Mouse (Mus musculus) ES-CJ7 (cell line): ENCODE measurements around the gene Prdx3.

Experiments used
- DNase-seq: peaks from one replicate; pipeline ENCODE4 v3.0.0; 2011; ENCODE audit warnings: low read depth, low spot score

The Prdx3 gene

DNA sequence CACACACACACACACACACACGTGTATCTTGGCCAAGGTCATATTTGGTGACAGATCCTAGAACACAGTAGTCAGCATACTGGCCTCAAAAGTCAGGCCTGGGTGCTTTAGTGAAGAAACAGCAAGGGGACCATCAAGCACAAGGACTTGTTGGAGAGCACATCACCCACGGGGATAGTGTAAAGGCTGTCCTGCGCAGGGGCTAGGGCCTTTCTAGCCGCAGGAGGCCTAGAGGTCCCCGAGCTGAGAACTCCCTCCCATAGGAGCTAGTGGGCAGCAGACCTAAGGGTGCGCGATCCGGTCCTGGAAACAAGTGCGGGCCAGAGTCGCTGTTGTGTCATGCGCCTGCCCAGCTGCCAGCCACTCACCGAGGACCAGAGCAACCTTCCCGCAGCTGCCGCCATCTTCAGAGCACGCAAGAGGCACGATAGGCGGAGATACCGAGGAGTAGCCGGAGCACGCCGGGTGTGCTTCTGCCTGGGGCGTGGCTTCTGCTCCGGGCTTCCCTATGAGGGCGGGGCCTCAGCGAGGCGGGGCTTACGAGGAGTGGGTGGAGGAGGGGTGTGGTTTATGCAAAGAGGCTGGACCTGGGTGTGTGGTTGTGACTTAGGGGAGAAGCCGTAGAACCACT, at the start of gene Prdx3:
Gene Prdx3 (minus strand): TSS at position 493 of the 631 bp plus-strand sequence.
- DNase-seq: peak; percentile 96

DNA sequence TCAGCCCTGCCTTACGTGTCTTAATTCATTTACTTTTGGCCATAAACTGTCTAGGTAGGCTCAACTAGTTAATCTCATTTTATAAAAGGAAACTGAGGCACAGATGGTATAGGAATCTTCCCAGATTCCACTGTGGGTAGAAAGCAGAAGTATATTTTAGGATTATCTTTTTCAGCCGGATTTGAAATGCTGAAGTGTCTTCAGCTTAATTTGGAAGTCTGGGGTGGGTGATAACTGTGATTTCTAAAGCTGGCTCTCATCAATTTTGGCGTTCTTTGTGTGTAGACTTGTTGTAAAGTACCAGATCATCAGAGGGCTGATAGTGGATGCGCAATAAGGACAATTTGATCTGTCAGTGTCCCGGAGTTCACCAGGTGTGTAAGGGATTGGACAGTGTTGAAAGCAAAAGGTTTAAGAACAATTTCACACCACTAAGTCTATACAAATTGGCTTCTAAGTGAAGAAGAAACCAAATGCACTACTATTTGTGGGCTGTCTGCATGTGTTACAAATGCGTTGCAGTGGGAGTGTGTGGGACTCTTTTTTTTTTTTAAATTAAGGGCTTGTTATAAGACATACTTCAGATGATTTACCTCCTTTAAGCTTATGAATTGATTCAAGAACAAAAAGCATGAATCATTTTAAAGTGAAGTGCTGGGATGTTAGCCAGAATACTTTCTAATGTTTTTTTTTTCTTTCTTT, 42.7 kb upstream of the Prdx3 start:
- DNase-seq: no peak

DNA sequence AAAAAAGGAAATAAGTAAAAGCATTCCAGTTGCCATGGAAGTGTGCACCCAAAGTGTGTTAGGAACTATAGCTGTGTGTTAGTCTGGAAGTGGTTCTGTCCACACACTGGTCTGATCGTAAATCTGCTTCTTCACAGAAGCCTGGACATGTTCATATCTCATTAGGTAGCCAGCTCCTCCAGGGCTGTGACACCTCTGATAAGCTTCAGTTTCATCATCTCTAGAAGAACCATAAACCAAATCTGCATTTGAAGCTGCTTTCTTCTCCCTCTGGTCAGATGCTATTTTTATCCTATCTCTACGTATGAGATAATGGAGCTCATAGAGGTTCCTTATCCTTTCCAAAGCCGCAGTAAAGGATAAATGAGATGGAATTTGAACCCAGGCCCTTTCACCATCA, 41.5 kb upstream of the Prdx3 start:
- DNase-seq: no peak

DNA sequence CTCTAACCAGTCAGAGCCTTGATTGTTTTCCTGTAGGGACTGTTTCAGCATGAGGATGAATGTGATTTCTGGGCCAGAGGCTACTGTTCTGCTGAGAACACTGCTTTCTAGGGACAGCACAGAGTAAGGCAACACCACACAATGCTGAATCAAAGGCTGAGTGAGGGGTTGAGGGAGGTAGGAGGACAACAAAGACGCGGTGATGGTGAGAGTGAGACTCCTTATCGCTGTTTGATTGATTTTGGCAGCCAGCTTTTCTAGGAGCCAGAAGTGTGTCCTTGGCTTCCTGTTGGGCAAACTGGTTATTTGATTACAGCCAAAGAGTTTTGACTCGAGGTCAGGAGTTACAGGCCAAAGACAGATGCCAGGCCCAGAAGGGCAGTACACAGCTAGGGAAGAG, 40.9 kb upstream of the Prdx3 start:
- DNase-seq: no peak

DNA sequence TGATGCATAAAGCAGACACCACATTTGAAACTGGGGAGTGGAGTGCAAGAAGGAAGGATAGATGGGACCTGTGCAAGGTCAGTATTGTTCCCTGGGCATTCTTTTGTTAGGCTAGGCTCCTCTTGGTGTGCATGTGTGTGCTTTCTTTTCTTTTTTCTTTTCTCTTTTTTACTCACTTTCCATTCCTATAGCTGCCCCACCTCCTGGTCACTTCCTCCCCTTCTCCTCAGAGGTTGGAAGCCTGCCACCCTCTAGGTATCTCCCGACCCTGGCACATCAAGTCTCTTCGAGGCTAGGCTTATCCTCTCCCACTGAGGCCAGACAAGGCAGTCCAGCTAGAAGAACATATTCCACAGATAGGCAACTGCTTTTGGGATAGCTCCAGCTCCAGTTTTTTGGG, 37.3 kb upstream of the Prdx3 start:
- no peak for DNase-seq

DNA sequence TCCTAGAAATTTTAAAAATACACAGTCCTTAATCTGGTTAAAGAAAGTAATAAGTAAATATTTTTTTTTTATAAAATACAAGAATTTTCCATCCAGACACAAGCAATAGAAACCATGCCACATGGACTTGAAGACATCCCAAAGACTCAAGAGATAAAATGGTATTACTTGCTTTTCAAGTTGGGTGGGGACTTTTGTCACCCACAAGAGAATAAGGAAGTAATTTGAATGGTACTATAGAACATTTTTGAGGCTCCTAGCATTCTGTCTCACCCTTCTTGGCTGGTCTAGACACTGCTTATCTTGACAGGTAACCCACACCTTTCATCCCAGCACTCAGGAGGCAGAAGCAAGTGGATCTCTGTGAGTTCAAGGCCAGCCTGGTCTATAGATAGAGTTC, 35.9 kb upstream of the Prdx3 start:
- no peak for DNase-seq

DNA sequence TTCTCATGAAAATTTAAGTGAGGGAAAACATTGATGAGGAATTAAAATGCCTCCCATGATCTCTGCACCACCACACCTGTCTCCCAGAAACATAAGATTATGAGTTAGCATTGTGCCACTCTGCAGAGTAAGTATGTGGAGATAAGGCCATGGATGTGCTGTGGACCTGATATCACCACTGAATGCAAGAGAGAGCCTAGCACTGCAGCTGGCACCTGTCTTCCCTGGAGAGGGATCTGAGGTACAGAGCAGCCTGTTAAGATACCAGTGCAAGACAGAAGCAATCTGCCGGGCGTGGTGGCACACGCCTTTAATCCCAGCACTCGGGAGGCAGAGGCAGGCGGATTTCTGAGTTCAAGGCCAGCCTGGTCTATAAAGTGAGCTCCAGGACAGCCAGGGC, 31.1 kb upstream of the Prdx3 start:
- DNase-seq: no peak

DNA sequence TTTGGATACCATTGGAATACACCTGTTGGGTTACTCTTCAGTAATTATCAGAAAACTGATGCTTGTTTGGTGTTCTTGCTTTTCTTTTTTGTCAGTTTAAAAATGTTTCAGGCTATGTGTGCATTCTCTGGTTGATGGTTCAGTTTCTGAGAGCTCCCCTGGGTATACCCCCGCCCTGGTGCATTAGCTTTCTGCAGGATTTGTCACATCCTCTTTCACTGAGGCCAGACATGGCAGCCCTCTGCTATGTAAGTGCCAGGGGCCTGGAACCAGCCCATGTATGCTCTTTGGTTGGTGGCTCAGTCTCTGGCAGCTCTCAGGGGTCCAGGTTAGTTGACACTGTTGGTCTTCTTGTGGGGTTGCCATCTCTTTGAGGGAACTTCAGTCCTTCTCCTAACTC, 29.6 kb upstream of the Prdx3 start:
- no peak for DNase-seq

DNA sequence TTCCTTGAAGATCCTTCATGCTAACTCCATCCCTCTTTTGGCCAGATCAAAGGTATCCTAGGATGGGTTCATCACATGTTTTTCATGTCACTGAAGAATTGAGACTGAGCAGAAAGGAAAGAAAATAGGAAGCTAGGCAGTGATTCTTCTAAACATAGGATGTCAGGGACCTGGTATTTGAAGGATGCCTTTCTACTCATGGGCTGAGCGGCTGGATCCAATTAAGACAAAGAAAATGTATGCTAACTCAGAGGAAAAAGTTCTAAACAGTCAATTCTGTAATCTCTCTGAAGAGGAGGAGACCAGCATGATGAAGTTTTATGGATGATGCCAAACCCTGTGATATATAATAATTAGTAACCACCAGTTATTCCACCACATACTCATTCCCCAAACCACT, 28.8 kb upstream of the Prdx3 start:
- DNase-seq: no peak

DNA sequence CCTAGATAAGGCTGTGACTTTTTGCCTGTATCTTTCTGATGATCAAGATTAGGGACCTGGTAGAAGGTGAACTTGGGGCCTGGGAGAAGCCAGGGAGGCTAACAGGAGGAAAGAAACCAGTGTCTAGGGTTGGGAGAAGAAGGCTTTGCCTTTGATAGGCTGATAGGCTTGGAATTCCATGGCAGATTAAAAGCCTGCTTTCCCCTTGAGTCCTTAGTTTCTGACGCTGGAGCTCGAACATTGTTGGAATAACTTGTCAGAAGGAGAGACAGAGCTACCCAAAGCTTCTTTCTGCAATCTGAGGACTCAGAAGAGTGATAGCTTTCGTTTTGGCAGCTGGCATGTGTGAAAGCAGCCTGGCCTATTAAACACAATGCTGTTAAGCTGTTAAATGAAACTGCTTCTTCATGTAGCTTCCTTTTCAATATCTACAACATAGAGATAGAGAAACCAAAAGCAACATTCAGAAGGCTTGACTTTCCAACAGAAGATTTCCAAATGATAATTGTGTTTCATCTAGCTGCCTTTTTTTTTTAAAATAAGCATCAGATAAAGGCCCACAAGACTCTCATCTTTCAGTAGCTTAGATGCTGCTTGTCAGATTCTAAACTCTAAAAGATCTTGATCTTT, 21.0 kb upstream of the Prdx3 start:
- DNase-seq: no peak

DNA sequence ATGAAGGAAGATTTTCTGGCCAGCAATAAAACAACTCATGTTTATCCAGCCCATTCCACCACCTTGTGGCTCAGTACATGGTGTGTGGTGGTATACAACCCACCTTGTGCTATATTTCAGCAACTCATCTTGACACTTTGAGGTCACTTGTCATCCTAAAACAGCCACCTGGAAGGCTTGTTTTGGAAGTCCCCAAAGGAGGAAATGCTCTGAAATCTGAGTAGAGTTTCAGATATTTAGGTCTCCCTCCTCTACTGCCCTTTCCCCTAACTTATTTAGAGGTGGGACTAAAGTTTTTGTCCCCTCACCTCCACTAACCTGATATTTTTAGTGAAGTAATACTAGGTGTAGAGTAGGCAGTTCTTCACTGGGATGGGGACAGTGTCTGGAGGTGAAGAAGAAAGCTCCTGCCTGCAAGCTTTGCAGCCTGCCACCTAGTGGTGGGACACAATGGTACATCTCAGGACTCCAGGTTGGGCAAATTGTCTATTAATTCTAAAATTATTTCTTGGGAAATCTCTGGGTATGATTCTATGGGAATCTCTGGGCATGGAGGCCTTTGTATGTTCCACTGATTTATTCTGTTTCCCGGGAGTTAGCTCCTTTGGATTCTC, 17.7 kb upstream of the Prdx3 start:
- peak; percentile 70 for DNase-seq

DNA sequence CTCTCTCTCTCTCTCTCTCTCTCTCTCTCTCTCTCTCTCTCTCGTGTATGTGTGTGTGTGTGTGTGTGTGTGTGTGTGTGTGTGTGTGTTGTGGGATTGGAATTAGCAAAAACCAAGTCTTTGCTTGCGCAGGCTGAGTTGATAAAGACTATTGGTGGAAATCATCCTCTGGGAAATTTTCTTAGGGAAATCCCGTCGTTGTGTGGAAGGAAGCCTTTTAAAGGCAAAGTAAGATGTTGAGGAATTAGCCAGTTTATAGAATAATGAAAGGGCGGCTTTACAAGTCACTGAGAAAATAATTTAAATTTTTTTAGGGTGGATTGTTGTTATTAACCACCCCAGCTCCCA, 16.7 kb upstream of the Prdx3 start:
- DNase-seq: no peak

DNA sequence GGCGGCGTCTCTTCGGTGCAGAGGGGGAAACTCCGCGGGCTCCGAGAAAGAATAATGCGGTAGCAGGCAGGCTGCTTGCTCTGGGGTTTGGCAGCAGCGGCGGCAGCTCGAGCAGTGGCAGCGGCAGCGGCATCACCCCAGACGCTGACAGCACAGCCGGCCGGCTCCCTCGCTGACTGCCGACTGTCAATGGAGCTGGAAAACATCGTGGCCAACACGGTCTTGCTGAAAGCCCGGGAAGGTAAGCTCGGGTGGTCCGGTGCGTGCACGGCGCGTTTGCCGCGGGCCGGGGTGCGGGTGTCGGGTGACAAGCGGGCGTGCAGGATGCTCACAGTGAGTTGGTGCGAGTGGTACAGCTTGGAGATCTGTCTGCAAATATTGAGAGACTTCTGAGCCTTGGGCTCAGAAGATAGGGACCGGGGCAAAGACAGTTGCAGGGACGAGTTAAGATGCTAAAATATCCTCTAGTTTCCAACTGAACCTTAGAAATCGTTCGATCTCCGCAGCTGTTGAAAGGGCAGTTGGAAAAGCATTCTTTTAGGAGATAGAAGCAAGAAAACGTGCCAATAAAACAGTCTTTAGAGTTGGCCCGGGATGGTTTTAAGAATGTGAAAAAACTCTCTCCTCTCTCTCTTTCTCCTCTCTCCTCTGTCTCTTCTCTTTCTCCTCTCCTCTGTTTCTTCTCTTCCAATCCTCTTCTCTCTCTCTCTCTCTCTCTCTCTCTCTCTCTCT, 16.2 kb upstream of the Prdx3 start:
- peak; percentile 24 for DNase-seq

DNA sequence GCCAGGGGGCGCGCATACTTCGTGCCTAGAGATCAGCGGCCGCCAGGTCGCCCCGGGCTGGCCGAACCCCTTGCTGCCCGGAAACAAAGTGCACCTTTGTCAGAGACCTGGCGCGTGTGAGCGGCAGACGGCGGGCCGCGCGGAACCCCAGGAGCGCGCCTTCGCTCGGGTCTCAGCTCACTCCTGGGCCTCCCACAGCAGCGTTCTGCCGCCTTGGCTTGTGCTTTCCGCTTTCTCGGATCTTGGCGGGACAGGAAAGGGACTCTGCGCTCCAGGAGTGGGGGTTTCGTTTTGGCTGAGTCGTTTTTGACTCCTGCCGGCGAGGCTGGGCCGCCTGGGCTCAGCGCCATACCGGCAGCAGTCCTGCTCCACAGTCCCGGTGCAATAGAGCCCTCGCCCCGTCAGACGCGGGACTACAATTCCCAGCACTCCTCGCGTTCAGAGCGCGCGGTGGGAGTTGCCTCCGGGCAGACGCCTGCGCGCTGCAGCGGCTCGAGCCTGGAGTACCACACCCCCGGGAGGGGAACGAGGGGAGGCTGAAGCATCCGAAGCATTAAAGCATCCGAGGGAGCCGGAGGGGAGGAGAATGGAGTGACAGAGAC, 15.5 kb upstream of the Prdx3 start, which contains the start of gene Grk5:
Gene Grk5 (plus strand): TSS at position 36 of the 602 bp plus-strand sequence.
- DNase-seq: peak; percentile 93

DNA sequence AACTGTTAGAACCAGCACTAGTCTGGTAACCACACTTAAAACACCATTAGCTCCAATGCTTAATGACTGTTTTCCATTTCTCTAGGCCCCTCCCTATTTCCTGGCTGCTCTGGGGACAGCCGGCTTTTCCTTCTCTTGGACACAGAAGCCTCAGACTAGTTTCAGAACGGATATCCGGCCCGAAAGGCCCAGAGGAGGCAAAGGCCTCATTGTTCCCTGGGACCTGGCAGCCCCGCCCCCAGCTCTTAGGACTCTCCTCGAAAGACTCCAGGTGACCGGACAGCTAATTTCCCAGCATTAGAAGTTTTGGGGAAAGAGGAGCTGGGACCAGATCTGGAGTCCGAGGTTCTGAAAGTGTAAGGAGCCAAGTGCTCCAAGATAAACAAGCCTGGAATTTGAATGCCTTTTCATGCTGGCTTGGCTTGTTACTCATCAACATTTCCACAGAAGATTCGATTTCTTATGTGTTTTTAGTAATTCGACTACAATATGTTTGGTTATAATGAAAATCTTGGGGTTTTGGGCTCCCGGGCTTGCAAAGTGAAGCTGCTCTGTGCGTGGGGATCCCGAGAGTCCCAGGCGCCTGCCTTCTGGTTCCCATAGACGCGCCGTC, 14.9 kb upstream of the Prdx3 start:
- DNase-seq: peak; percentile 78

DNA sequence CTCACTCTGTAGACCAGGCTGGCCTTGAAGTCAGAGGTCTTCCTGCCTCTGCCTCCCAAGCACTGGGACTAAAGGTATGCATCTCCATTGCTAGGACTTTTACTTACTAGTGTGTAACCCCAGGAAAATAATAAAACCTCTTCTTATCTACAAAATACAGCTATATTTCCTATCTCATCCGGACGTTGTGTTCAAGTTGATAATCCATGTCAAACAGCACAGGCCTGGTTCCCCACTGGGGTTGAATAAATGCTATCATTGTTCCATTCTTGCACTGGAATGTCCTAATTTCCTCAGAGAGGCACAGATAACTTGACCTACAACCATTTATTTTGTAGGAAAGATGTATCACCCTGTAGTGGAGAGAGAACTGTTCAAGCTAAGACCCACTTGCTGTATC, 13.3 kb upstream of the Prdx3 start:
- DNase-seq: no peak

DNA sequence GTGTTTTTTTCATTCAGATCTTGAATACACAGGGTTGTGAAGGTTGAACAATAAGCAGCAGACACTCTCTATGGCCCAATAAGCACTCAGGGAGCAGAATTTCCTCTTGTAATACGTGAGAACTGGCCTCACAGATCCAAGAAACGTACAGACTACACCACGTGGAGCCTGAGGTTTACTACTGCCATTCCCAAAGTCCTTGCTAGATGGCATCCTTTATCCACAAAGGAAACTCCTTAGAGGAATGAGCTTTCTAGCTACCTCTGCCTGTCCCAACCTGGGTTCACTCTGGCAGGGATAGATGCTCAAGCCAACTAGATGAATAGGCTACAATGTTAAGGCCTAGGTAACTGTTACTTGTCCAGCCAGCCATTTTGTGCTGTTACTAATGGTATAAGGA, 8.8 kb upstream of the Prdx3 start:
- DNase-seq: peak; percentile 85

DNA sequence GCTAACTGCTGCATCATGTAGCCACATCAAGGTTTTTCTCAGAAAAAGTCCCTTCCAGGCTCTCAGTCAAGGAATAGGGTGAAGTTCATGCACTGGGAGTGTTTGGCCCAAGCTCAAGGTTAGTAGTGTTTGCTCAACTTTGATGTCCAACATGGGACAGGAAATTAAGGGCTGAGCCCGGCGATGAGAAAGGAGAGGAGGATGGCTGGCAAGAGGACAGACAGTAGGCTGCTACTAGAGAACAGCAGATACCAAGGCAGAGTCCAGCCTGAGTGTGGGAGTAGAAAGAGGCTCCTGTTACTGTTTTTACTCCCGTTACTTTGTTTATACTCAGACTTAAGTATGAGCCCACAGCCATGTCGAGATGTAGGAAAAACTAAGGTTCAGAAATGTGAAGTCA, 855 bp downstream of the Prdx3 start:
- DNase-seq: no peak

DNA sequence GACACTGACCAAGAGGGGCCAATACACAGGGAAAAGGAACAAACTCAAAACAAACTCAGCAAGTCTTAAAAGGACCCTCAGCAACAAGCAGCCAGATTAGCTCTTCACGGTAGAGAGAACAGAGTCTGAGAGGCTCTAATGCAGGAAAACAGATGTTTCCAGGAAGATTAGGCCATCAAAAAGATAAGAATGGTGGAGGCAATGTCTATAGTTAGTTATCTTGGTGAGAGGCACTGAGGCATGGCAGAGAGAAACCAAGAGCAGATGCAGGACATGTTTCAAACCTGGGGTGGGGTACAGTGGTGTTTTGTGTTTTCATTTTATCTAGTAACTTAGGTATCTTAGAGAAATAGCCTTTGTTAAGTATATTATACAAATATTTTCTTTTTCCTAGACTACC, 2.1 kb downstream of the Prdx3 start:
- no peak for DNase-seq

DNA sequence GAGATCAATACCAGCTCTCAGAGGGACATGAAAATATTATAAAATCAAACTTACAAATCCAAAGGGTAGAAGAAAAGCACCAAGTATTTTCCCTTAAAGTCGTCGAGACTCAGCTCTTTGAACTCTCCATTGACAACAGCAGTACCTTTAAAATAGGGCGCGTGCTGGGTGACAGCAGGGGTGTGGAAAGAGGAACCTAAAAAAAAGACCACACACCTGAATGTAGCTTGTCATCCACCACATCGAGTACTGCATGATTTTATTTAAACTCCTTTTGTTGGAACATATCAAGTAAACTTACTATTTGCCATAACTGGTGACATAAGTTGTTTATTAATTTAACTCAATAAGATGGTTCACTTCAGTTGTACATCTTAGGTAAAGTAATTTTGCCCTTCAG, 3.0 kb downstream of the Prdx3 start:
- no peak for DNase-seq

DNA sequence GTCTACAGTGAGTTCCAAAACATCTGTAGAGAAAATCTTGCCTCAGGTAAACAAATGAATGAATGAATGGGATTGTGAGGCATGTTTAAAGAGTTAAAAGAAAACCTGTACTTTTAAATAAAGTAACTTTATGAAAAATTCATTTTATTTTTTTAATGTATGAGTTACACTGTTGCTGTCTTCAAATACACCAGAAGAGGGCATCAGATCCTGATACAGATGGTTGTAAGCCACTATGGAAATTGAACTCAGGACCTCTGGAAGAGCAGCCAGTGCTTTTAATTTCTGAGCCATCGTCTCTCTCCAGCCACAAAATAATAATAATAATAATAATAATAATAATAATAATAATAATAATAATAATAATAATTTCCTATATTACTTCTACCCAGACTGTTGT, 3.9 kb downstream of the Prdx3 start:
- no peak for DNase-seq
